Mouse (Mus musculus) testis, adult 2 months (tissue): Measurements from ENCODE around the gene 3110082I17Rik.

Source experiments
- CTCF ChIP-seq: fragments of 200-500 bp; IDR thresholded peaks from 2 replicates; pipeline ENCODE4 v1.5.1; 2012; ENCODE audit warnings: low read depth, mild to moderate bottlenecking, inconsistent platforms, low read length, moderate library complexity; ENCODE audit not compliant: control insufficient read depth, insufficient read depth, insufficient replicate concordance
- POLR2A ChIP-seq: fragments of 200-500 bp; IDR thresholded peaks from 2 replicates; pipeline ENCODE4 v1.6.1; 2012; ENCODE audit warnings: low read depth, mild to moderate bottlenecking, inconsistent platforms, low read length, moderate library complexity; ENCODE audit not compliant: control insufficient read depth

DNA sequence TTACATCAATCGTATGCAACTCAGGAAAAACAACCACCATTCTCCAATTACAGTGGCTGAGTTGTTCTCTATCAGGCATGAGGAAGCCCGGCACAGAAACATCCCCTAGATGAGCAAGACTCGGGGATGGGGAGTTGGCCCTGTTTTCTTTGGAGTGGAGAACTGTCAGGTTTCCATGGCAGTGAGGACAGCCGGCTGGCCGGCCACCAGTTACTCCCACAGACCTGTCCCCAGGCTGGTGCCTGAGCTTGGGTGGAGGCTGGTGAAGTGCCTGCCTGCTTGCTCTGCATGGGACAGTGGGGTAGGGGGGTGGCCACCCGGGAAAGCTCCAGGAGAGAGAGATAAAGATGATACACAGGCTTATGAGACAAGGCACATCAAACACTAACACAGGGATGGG is 12.3 kb downstream of the 3110082I17Rik start:
- no peak for TF ChIP-seq CTCF
- no peak for TF ChIP-seq POLR2A
